Mouse (Mus musculus) embryonic fibroblast, embryonic 13.5 days (primary cell): ENCODE measurements around the gene Mpp3. TPM values are rescaled to one million over a fixed set of nuclear protein-coding genes. Genes with fewer than 3 reads are reported as not detected.

Experiments
- H3K27ac ChIP-seq: 2 replicates; pipeline ENCODE4 v1.5.1; 2012; ENCODE audit warnings: low read length, control low read depth, inconsistent platforms; ENCODE audit not compliant: insufficient read depth
- H3K4me1 ChIP-seq: 2 replicates; pipeline ENCODE4 v1.6.1; 2011; ENCODE audit warnings: low read length; ENCODE audit not compliant: control insufficient read depth, insufficient read depth
- H3K4me3 ChIP-seq: 2 replicates; pipeline ENCODE4 v1.5.1; 2011; ENCODE audit warnings: mild to moderate bottlenecking, control low read depth, low read length; ENCODE audit not compliant: insufficient read depth
- CTCF ChIP-seq: IDR thresholded peaks from 2 replicates; pipeline ENCODE4 v1.5.1; 2011; ENCODE audit warnings: mild to moderate bottlenecking, control low read depth, low read length, moderate library complexity, borderline replicate concordance; ENCODE audit not compliant: insufficient read depth
- POLR2A ChIP-seq: IDR thresholded peaks from 2 replicates; pipeline ENCODE4 v1.6.1; 2011; ENCODE audit warnings: low read depth, mild to moderate bottlenecking, control low read depth, low read length, moderate library complexity
- polyA plus RNA-seq: library from polyadenylated mRNA; stranded (reverse); fragments of >200 nt; gene quantifications from 2 replicates; pipeline ENCODE4 v1.2.4, GENCODE M21; 2011; ENCODE audit warnings: low read depth; ENCODE audit not compliant: missing spikeins, insufficient read length

Mpp3 gene
- polyA plus RNA-seq, 1 experiment = 0.42 TPM

DNA sequence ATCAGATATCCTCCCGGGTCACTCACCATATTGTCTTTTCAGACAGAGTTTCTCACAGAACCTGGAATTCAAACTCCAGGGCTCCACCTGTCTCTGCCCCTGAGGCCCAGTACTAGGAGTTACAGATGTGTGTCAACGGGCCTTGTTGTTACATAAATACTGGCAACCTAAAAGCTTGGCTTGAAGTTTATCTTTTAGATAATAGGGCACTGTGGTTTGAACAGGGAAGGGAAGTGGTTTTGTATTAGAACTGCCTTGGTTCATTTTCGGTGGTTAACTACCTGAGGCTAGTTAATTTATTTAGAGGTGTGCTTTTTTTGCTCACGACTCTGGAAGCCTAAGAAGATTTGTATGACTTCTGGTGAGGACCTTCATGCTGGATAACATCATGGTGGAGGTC, 74.8 kb downstream of the Mpp3 start:
- TF ChIP-seq CTCF (no peak), POLR2A (no peak)
- no peak overlapping the region for H3K4me3 ChIP-seq
- H3K27ac ChIP-seq = no peak overlapping the region
- H3K4me1 ChIP-seq = no peaks in the 10 kb centered on the region

DNA sequence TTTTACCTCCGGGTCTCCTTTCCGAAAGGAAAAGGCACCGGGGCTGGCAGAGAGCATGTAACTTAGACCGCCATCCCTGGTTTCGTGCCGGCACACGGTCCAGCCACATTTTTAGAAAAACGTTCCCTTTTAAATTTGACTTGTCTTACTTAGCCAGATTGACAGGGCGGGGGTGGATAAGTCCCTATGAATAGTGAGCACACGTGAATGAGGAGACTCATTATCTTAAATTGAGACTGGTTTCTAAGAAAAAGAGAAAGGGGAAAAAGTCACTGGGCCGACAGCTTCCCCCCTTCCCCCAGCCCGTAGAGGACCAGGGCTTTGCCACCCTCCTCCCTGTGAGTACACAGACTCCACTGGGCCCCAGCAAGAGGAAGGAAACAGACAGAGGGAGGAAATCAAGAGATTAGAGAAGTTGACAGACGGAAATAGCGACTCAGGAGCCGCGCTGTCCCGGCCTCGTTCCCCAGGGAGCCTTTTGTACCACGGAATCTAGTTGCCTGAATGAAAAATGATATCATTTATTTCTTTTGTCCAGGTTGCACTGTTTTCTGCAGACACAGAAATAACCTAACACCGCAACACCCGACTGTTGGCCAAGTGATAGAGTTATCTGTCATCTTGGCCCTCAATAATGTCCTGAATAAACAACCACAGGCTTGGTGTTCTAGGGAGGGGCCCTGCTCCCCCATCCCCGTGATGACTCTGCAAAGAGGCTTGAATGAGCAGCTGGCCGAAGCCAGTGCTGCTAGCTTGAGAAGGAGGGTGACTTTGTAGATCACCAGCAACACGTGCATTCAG, 75.5 kb downstream of the Mpp3 start:
- no peak for TF ChIP-seq POLR2A
- TF ChIP-seq CTCF = no peak
- no peak overlapping the region for H3K27ac ChIP-seq
- H3K4me1 ChIP-seq = no peaks in the 10 kb centered on the region
- no peak overlapping the region for H3K4me3 ChIP-seq

DNA sequence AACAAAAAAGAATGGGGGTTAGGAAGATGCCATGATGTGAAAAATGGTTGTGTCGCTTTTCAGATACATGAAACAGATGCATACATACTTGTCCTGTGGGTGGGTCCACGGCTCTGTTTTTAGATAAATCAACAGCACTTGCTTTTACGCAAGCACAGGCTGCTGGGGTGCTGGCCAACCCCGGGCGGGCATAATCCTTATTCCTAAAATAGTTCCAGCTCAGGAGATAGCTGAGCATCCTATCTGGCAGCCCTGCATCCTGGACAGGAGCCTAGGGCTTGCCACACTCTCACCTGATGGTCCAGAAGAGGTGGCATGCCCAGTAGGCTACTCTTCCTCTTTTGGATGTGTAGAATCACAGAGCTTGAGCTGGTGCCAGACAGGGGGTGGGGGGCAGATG, 78.2 kb downstream of the Mpp3 start:
- no peaks in the 10 kb centered on the region for H3K4me1 ChIP-seq
- TF ChIP-seq POLR2A (no peak), CTCF (no peak)
- H3K4me3 ChIP-seq = no peak overlapping the region
- no peak overlapping the region for H3K27ac ChIP-seq

Other genes with a start within 250 kb of the Mpp3 start
- 17.3 and 43.6 TPM in 2 replicates for gene Etv4, start 243.1 kb downstream of the Mpp3 start, polyA plus RNA-seq
- 6.9 and 16.1 TPM in 2 replicates for gene Meox1, start 134.1 kb downstream of the Mpp3 start, polyA plus RNA-seq
- gene Sost, start 61.4 kb downstream of the Mpp3 start, polyA plus RNA-seq = not detected in 2 replicates
- gene Cfap97d1, start 44.2 kb downstream of the Mpp3 start, polyA plus RNA-seq = not detected in 2 replicates
- 34.8 and 49.4 TPM in 2 replicates for gene Dusp3, start 41.4 kb downstream of the Mpp3 start, polyA plus RNA-seq
- gene Cd300lg, start 13.0 kb upstream of the Mpp3 start, polyA plus RNA-seq = not detected in 2 replicates
- gene Mpp2, start 60.1 kb upstream of the Mpp3 start, polyA plus RNA-seq = 6.8 and 6.9 TPM in 2 replicates
- not detected in 2 replicates for gene Ppy, start 72.9 kb upstream of the Mpp3 start, polyA plus RNA-seq
- gene Pyy, start 79.4 kb upstream of the Mpp3 start, polyA plus RNA-seq = not detected in 2 replicates
- gene Nags, start 117.1 kb upstream of the Mpp3 start, polyA plus RNA-seq = not detected in 2 replicates
- gene Tmem101, start 127.9 kb upstream of the Mpp3 start, polyA plus RNA-seq = 11.2 and 14.9 TPM in 2 replicates
- 113 and 124 TPM in 2 replicates for gene Lsm12, start 156.8 kb upstream of the Mpp3 start, polyA plus RNA-seq
- gene G6pc3, start 161.2 kb upstream of the Mpp3 start, polyA plus RNA-seq = 37.9 and 40.0 TPM in 2 replicates
- gene Hdac5, start 201.7 kb upstream of the Mpp3 start, polyA plus RNA-seq = 47.8 and 54.9 TPM in 2 replicates
- gene BC030867, start 220.4 kb upstream of the Mpp3 start, polyA plus RNA-seq = 6.5 and 10.2 TPM in 2 replicates
- gene Asb16, start 240.3 kb upstream of the Mpp3 start, polyA plus RNA-seq = 0.37 and 0.45 TPM in 2 replicates